Mouse (Mus musculus) midbrain, embryonic 11.5 days (tissue): ENCODE measurements at regions not wholly inside any gene's neighbourhood (a gene's known extent, or its start where the extent isn't known, plus 50 kb on each side); places are given as distances from the start of the nearest gene placed in this dataset.

Source experiments
- ATAC-seq: fragments of 200-750 bp; cut with Nextera tagmentation; 2 replicates; pipeline ENCODE4 v1.8.0; 2017; ENCODE audit warnings: moderate TSS enrichment, moderate library complexity; ENCODE audit not compliant: low FRiP score
- DNase-seq: peaks from one replicate; pipeline ENCODE4 v3.0.0; 2015; ENCODE audit warnings: low spot score; ENCODE audit errors: missing footprints
- H3K27ac ChIP-seq: fragments of 300-500 bp; sonication (generic); 2 replicates; pipeline ENCODE4 v1.5.1; 2014; ENCODE audit warnings: low read depth, low read length
- H3K27me3 ChIP-seq: fragments of 300-500 bp; sonication (generic); 2 replicates; pipeline ENCODE4 v1.6.1; 2014; ENCODE audit warnings: mild to moderate bottlenecking, low read length, moderate library complexity, mixed read lengths; ENCODE audit not compliant: control insufficient read depth, insufficient read depth
- H3K36me3 ChIP-seq: fragments of 300-500 bp; sonication (generic); 2 replicates; pipeline ENCODE4 v1.6.1; 2014; ENCODE audit warnings: mild to moderate bottlenecking, low read length, moderate library complexity, mixed read lengths; ENCODE audit not compliant: control insufficient read depth, insufficient read depth
- H3K4me1 ChIP-seq: fragments of 300-500 bp; sonication (generic); 2 replicates; pipeline ENCODE4 v1.6.1; 2014; ENCODE audit warnings: low read length; ENCODE audit not compliant: control insufficient read depth, insufficient read depth
- H3K4me2 ChIP-seq: fragments of 300-500 bp; sonication (generic); 2 replicates; pipeline ENCODE4 v1.6.1; 2014; ENCODE audit warnings: mild to moderate bottlenecking, moderate library complexity
- H3K4me3 ChIP-seq: fragments of 300-500 bp; sonication (generic); 2 replicates; pipeline ENCODE4 v1.5.1; 2014; ENCODE audit warnings: low read depth, low read length
- H3K9ac ChIP-seq: fragments of 300-500 bp; sonication (generic); 2 replicates; pipeline ENCODE4 v1.6.1; 2014; ENCODE audit warnings: low read length
- H3K9me3 ChIP-seq: fragments of 300-500 bp; sonication (generic); 2 replicates; pipeline ENCODE4 v1.6.1; 2016; ENCODE audit warnings: low read length; ENCODE audit not compliant: control insufficient read depth
- WGBS: fragments of 180-500 bp; shearing (Covaris S2); extraction: QIAGEN DNeasy Blood & Tissue Kit; methylation state at CpG from one replicate; pipeline ENCODE4 v1.1.7; 2014; 5-methylcytosine and 5-hydroxymethylcytosine counted together

- H3K27me3 ChIP-seq = no peaks in the 10 kb centered on the region
- ATAC-seq (no peak), DNase-seq (no peak)
- no peak overlapping the region for H3K9ac ChIP-seq
- H3K4me1 ChIP-seq = no peaks in the 10 kb centered on the region; the same call in 1 of the 2 replicates
- WGBS = 91% methylated on average over 6 of the region's 6 CpGs
- no peaks in the 10 kb centered on the region for H3K9me3 ChIP-seq
- no peak overlapping the region for H3K4me2 ChIP-seq
- no peak overlapping the region for H3K27ac ChIP-seq
- H3K36me3 ChIP-seq = no peaks in the 10 kb centered on the region
- H3K4me3 ChIP-seq = no peak overlapping the region
Measured at GRCm38 (mm10) chr16:93245738-93246137, 358.1 kb downstream of the Setd4 start.

- ATAC-seq = no peak
- Histone ChIP-seq H3K27ac (no peak overlapping the region), H3K9me3 (no peaks in the 10 kb centered on the region), H3K9ac (no peak overlapping the region), H3K36me3 (no peaks in the 10 kb centered on the region), H3K4me1 (no peaks in the 10 kb centered on the region), H3K27me3 (no peaks in the 10 kb centered on the region), H3K4me2 (no peak overlapping the region), H3K4me3 (no peak overlapping the region)
- 85% methylated on average over 4 of the region's 4 CpGs for WGBS
- DNase-seq = no peak
Measured at GRCm38 (mm10) chr16:93238898-93239297, 365.0 kb downstream of the Setd4 start.

DNA sequence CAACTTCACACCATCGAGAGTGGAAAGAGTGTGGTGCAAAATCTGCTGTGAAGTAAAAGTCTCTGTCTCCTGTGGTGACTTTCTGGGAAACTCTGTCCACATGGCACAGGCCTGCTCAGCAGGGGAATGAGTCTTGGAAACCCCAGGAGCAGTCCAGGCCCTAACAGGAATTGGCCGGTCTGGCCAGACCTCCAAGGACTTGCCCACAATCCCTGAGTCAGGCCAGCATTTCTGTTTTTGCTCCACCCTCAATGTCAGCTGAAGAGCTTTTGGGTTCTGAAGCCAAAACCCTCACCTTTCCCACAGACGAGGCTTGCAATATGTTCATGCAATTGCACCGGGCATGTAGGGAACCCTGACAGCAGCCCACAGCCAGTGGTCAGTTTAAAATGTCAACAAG, 365.5 kb downstream of the Setd4 start:
- Histone ChIP-seq H3K9ac (no peak overlapping the region), H3K9me3 (no peaks in the 10 kb centered on the region), H3K27me3 (no peaks in the 10 kb centered on the region), H3K4me3 (no peak overlapping the region), H3K27ac (no peak overlapping the region), H3K4me2 (no peak overlapping the region), H3K4me1 (no peaks in the 10 kb centered on the region), H3K36me3 (no peaks in the 10 kb centered on the region)
- WGBS = 85% methylated on average over 4 of the region's 4 CpGs
- ATAC-seq = no peak
- DNase-seq = no peak

DNA sequence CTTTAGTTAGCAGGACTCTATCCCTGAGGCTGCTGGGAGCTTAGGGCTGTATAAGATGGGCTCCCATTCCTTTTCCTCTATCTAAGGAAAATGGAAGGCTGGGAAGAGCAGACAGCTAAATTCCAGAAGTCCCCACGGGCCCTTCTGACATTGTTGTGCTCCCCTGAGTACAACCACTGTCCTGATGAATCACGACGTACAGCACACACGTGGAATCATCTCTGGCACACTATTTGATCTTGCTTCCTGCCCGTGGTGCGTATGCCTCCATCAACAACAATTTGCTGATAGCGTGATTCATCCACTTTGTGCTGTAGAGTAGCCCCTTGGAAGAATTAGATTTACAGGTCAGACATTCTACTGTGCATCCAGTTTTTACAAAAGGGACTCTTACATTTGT, 378.2 kb downstream of the Setd4 start:
- H3K27me3 ChIP-seq = no peaks in the 10 kb centered on the region
- H3K4me2 ChIP-seq = no peak overlapping the region
- no peaks in the 10 kb centered on the region for H3K36me3 ChIP-seq
- no peak overlapping the region for H3K4me3 ChIP-seq
- no peak for DNase-seq
- no peaks in the 10 kb centered on the region for H3K9me3 ChIP-seq
- no peak overlapping the region for H3K27ac ChIP-seq
- H3K9ac ChIP-seq = no peak overlapping the region
- ATAC-seq = no peak
- H3K4me1 ChIP-seq = no peaks in the 10 kb centered on the region
- 86% methylated on average over 7 of the region's 7 CpGs for WGBS

GRCm38 (mm10) chr16:93225196-93225595, 378.7 kb downstream of the Setd4 start:
- H3K4me2 ChIP-seq = no peak overlapping the region
- no peak overlapping the region for H3K27ac ChIP-seq
- H3K4me1 ChIP-seq = no peaks in the 10 kb centered on the region
- H3K4me3 ChIP-seq = no peak overlapping the region
- H3K9me3 ChIP-seq = no peaks in the 10 kb centered on the region
- no peaks in the 10 kb centered on the region for H3K36me3 ChIP-seq
- ATAC-seq (no peak), DNase-seq (no peak)
- 77% methylated on average over 2 of the region's 2 CpGs for WGBS
- no peak overlapping the region for H3K9ac ChIP-seq
- H3K27me3 ChIP-seq = no peaks in the 10 kb centered on the region

- no peak overlapping the region for H3K27ac ChIP-seq
- no peak overlapping the region for H3K4me3 ChIP-seq
- H3K36me3 ChIP-seq = no peaks in the 10 kb centered on the region
- ATAC-seq (no peak), DNase-seq (no peak)
- H3K9me3 ChIP-seq = no peaks in the 10 kb centered on the region
- H3K9ac ChIP-seq = no peak overlapping the region
- no peak overlapping the region for H3K4me2 ChIP-seq
- H3K4me1 ChIP-seq = no peaks in the 10 kb centered on the region
- H3K27me3 ChIP-seq = no peaks in the 10 kb centered on the region
- 93% methylated on average over 9 of the region's 9 CpGs for WGBS
Measured at GRCm38 (mm10) chr16:93219731-93220130, 384.1 kb downstream of the Setd4 start.

GRCm38 (mm10) chr16:93218402-93218801, 385.5 kb downstream of the Setd4 start:
- no peaks in the 10 kb centered on the region for H3K36me3 ChIP-seq
- no peaks in the 10 kb centered on the region for H3K4me1 ChIP-seq
- 67% methylated on average over 10 of the region's 10 CpGs for WGBS
- no peak overlapping the region for H3K27ac ChIP-seq
- H3K9me3 ChIP-seq = no peaks in the 10 kb centered on the region
- no peak for DNase-seq
- no peak overlapping the region for H3K9ac ChIP-seq
- no peak overlapping the region for H3K4me2 ChIP-seq
- H3K4me3 ChIP-seq = no peak overlapping the region
- no peak for ATAC-seq
- H3K27me3 ChIP-seq = no peaks in the 10 kb centered on the region

DNA sequence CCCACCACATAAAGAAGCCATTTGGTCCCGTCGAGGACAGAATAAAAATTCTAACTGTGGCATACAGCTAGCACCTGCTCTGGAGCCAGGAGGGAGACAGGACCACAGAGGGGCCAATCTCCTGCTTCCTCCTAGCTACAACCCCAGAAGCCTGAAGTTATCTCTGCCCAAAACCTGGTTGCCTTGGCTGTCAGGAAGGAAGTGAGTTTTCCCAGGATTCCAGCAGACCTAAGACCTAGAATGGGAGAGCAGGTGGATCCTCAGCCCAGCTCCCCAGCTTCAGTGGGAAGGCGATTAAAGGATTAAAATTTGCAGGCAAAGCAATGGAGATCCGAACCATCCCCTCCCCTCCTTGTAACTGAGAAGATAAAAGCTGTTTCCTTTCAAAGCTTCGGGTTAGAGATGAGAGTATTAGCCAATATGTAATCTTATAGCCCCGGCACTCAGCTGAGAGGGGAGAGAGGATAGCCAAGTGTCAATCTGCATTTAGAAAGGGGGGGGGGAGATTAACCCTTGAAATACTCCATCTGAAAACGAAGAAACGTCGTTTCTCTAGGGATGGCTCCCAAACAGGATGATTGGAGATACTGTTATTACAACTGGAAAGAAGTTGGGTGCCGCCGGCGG, 386.1 kb downstream of the Setd4 start:
- ATAC-seq = no peak
- DNase-seq = peak; percentile 89
- H3K36me3 ChIP-seq = no peaks in the 10 kb centered on the region
- H3K4me1 ChIP-seq = no peaks in the 10 kb centered on the region
- H3K27ac ChIP-seq = no peak overlapping the region
- no peak overlapping the region for H3K4me2 ChIP-seq
- H3K9ac ChIP-seq = no peak overlapping the region
- 32% methylated on average over 12 of the region's 12 CpGs for WGBS
- H3K27me3 ChIP-seq = no peaks in the 10 kb centered on the region
- no peak overlapping the region for H3K4me3 ChIP-seq
- no peaks in the 10 kb centered on the region for H3K9me3 ChIP-seq

- Histone ChIP-seq H3K27ac (no peak overlapping the region), H3K9me3 (no peaks in the 10 kb centered on the region), H3K36me3 (no peaks in the 10 kb centered on the region), H3K4me1 (no peaks in the 10 kb centered on the region), H3K9ac (no peak overlapping the region), H3K27me3 (no peaks in the 10 kb centered on the region), H3K4me2 (no peak overlapping the region), H3K4me3 (no peak overlapping the region)
- 95% methylated on average over 4 of the region's 4 CpGs for WGBS
- DNase-seq (no peak), ATAC-seq (no peak)
Measured at GRCm38 (mm10) chr16:93215630-93216029, 388.2 kb downstream of the Setd4 start.
